Mouse (Mus musculus): ENCODE data around the gene Mettl27.

GRCm38 (mm10) chr5:134895291-134895690, 36.9 kb upstream of the Mettl27 start:
- no peak for TF ChIP-seq CTCF (IDR thresholded peaks at IDR 0.05; ENCODE audit: low read depth)
- TF ChIP-seq EP300 (IDR thresholded peaks at IDR 0.05; ENCODE audit: low read depth): no peak

Measured in liver, embryonic 14.5 days (tissue).